Mouse (Mus musculus): ENCODE measurements at regions not wholly inside any gene's neighbourhood (a gene's known extent, or its start where the extent isn't known, plus 50 kb on each side); places are given as distances from the start of the nearest gene placed in this dataset.
"Not testable (repeated sequence)": the region's sequence is repeated elsewhere in the genome, so short reads cannot be mapped to it uniquely, and the experiment has no call there.

DNA sequence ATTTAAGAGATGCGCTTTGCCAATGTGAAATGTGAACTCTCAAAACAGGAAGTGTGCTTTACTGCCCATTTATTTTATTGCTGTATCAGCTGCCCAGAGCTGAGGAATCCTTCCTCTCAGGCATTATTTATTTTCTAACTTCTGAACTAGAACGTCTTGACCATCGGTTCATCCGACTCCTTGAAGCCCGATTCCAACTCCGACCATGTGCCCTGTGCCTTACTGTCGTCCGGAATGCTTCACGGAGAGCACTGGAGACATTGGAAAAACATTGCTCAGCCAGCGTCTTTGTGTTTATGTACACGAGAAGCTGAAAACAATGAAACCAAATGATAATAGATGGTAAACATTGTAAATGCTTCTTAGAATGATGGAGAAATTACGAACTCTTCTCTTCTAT, 145.7 kb downstream of the Rdh14 start:
- H3K36me3 ChIP-seq (ENCODE audit: control insufficient read depth, insufficient read depth, low read length, poor library complexity, severe bottlenecking), result no peaks in the 10 kb centered on the region
- DNase-seq (ENCODE audit: low read depth, low spot score), result no peak
- H3K27me3 ChIP-seq (ENCODE audit: control insufficient read depth, insufficient read depth, low read length, poor library complexity, severe bottlenecking), result no peaks in the 10 kb centered on the region

DNA sequence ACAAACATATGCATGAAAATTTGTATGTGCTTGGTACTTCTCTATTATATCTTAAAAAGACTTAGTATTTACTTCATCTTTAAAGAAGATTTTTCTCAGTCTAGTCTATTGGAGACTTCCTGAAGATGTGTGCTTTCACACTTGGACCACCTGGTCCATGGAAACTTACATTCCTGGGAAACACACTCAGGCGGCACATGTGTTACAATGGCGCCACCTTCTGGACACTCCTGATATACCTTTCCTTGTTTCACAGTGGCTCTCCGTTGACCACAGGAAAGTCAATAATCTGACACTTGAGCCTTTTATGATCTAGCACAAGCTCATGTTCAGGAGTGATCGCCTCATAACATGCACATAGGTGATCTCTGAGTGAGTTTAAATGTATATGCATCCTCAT, 146.5 kb downstream of the Rdh14 start:
- Histone ChIP-seq H3K36me3 (ENCODE audit: control insufficient read depth, insufficient read depth, low read length, poor library complexity, severe bottlenecking) (no peaks in the 10 kb centered on the region), H3K27me3 (ENCODE audit: control insufficient read depth, insufficient read depth, low read length, poor library complexity, severe bottlenecking) (no peaks in the 10 kb centered on the region)
- DNase-seq (ENCODE audit: low read depth, low spot score), result peak; percentile 2

DNA sequence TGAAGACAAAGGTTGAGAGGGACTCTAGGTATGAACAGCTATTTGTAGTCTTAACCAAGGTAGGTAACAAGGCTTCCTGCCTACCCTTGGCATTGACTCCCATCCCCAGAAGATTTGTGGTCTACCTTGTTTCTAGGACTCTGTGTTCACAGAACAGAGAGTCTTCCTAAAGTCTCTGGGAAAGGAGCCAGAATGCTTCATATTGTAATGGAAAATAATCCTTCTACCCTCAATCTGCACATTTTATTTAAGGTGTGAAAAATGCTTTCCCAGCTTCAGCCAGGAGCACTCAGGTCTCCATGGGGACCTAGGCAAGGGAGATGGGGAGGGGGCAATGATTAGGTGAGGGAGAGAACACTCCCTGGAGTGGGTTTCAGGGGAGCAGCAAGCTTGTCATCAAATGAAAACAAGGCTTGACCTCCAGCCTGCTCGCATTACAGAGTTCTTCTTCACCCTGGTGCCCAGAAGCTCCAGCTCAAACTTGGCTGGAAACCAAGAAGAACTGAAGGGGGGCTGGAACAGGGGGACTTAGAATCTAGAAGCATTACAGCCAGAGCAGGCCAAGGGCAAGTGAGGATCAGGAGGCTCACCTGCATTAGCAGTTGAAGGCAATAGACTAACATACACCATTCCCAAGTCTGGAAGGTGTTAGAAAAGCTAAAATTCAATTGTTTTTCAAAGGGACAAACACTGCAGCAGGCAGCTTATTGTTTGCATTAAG, 159.1 kb downstream of the Rdh14 start:
- no peaks in the 10 kb centered on the region for H3K36me3 ChIP-seq (ENCODE audit: control insufficient read depth, insufficient read depth, low read length, poor library complexity, severe bottlenecking)
- H3K27me3 ChIP-seq (ENCODE audit: control insufficient read depth, insufficient read depth, low read length, poor library complexity, severe bottlenecking), result no peaks in the 10 kb centered on the region
- DNase-seq (ENCODE audit: low read depth, low spot score), result no peak

DNA sequence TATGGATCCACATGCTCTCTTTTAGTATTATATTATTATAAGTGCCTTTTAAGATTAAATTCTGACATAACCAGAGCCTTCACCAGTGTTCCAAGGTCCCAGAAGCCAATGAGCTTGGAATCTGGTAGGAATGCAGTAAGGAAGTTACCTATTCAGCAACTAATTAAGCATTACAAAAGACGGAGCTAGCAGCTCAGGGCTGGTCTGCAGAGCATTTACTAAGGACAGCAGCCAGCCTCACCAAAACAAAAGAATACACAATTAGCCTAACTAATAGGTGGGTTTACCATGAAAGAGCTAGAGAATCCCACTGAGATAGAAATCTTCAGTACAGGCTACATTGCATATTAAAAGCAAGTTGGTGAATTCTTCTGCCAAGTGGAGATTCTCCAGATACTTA, 164.1 kb downstream of the Rdh14 start:
- not testable (repeated sequence) for H3K36me3 ChIP-seq (ENCODE audit: control insufficient read depth, insufficient read depth, low read length, poor library complexity, severe bottlenecking)

DNA sequence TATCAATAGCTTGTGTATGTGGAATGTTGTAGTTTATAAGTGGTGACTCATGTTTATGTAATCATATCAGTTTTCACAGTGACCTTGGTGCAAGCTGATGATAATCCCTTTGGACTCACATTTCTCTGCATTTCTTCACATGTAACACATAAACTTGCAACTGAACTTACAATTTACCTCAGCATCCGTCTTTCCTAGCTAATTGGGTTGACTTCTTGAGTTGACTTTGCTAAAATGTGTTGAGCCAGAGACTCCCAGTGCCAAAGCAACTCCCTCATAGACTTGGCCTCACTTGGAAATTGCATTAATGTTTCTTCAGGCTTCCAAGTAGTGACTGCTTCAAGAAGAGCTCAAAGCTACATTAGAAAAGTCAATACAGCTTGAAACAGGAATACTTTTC, 172.4 kb downstream of the Rdh14 start:
- DNase-seq (ENCODE audit: low read depth, low spot score), result no peak
- H3K36me3 ChIP-seq (ENCODE audit: control insufficient read depth, insufficient read depth, low read length, poor library complexity, severe bottlenecking), result no peaks in the 10 kb centered on the region
- no peaks in the 10 kb centered on the region for H3K27me3 ChIP-seq (ENCODE audit: control insufficient read depth, insufficient read depth, low read length, poor library complexity, severe bottlenecking)

More for the DNA sequence above, 164.1 kb downstream of the Rdh14 start:
- H3K27me3 ChIP-seq (ENCODE audit: control insufficient read depth, insufficient read depth, low read length, poor library complexity, severe bottlenecking); DNase-seq (ENCODE audit: low read depth, low spot score): not testable (repeated sequence)

DNA sequence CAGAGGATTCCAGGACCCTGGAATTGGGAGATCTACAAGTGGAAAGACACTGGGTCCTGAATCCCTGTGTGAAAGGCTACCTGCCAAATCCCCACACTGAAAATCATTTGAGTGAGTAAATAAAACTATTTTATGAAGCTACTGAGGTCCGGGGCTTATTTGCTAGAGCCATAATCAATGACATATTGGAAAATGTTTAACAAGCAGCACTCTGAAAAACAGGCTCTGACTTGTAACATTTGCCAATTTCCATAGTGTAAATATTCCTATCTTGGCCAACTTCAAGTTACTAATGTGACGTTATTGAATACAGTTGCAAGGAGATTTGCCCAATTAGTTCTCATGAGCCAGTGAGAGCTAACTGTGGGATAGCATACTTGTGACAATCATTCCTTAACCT, 177.3 kb downstream of the Rdh14 start:
- Histone ChIP-seq H3K36me3 (ENCODE audit: control insufficient read depth, insufficient read depth, low read length, poor library complexity, severe bottlenecking) (no peaks in the 10 kb centered on the region), H3K27me3 (ENCODE audit: control insufficient read depth, insufficient read depth, low read length, poor library complexity, severe bottlenecking) (no peaks in the 10 kb centered on the region)
- DNase-seq (ENCODE audit: low read depth, low spot score), result no peak

DNA sequence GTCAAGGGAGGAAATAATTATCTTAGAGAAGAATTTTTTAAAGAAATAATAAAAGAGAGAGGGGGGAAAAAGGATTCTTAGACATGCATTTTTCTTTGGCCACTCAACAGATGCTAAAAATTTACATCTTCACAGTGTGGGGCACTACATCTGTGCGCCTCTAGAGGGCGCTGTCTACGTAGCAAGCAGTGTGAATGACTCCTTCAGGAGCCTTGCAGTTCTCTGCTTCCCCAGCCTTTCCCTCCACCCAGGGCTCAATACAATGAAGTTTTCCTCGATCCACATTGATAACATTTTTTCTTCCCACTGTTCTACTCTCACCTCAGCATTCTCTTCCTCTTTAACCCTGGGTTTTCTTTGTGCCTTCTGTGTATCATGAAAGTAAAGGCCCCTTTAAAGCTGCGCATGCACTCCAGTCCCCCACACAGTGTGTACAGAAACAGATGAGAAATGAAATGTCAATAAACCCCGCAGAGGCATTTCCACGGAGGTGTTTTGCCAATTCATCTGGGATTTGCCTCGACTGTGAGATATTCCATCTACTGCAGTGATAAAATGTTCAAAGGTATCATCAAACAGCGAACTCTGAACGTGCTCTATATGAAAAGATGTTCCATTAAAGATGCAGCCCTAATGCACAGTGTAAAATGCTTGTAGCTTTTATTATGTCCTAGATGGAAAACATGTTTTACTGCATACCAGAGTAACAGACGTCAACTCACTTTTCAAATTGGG, 181.2 kb downstream of the Rdh14 start:
- Histone ChIP-seq H3K27me3 (ENCODE audit: control insufficient read depth, insufficient read depth, low read length, poor library complexity, severe bottlenecking) (no peaks in the 10 kb centered on the region), H3K36me3 (ENCODE audit: control insufficient read depth, insufficient read depth, low read length, poor library complexity, severe bottlenecking) (no peaks in the 10 kb centered on the region)
- no peak for DNase-seq (ENCODE audit: low read depth, low spot score)

DNA sequence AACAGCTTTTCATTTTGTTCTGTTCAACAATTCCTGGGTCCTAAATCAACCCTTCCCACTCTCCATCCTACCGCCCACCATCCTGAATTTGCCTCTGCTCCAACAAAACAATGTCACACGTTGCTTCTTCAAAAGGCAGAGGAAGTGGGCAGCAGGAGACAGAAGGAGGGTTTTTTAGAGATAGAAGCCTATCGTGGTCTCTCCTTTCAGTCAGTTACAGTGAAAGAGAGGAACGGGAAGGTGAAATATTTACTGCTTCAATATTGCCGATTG, 181.7 kb downstream of the Rdh14 start:
- Histone ChIP-seq H3K27me3 (ENCODE audit: control insufficient read depth, insufficient read depth, low read length, poor library complexity, severe bottlenecking) (no peaks in the 10 kb centered on the region), H3K36me3 (ENCODE audit: control insufficient read depth, insufficient read depth, low read length, poor library complexity, severe bottlenecking) (no peaks in the 10 kb centered on the region)
- DNase-seq (ENCODE audit: low read depth, low spot score), result no peak

DNA sequence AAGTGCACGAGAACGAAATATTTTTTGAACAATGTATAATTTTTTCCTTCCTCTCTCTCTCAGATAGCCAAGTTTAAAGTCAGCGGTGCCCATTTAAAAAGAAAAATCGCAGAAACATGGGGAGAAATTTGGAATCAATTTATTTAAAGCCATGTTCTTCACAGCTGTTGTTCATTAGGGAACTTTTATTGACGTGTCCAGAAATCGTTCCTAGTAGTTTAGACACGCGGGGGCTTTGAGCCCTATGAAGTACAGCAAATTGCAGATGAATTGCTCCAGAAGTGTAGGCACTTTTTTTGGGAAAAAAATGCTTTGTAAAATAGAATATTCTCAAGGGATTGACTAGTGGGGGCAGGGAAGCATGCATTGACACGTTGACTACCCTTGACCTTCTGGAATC, 182.8 kb downstream of the Rdh14 start:
- H3K36me3 ChIP-seq (ENCODE audit: control insufficient read depth, insufficient read depth, low read length, poor library complexity, severe bottlenecking), result no peaks in the 10 kb centered on the region
- DNase-seq (ENCODE audit: low read depth, low spot score), result no peak
- no peaks in the 10 kb centered on the region for H3K27me3 ChIP-seq (ENCODE audit: control insufficient read depth, insufficient read depth, low read length, poor library complexity, severe bottlenecking)

DNA sequence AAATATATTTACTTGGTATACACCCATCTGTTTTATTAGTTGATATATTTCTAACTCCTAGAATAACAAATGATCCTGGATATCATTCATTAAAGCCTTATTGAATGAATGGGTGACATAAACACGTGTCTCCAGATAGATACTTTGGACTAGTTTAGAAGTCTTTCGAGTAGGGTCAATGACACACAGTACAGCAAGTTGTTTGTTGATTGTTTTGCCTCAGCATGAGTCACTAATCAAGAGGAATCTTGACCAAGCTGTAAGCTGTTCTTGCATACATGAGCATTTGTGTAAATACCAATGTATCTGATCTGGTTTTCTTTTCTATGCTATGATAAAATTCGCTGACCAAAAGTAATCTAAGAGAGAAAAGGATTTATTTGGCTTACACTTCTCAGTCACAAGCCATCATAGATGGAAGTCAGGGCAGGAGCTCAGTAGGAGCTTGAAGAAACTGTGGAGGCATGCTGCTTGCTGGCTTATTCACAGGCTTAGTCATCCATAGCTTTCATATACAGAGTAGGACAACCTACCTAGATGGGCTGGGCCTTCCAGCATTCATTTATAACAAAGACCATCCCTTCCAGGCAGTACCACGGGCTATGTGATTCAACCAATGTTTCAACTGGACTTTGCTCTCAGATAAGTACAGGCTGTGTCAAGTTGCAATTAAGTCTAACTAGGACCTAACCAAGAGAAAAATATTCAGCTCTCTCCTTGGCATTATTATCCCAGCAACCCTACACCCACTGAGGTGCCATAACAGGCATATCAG, 192.5 kb downstream of the Rdh14 start:
- no peaks in the 10 kb centered on the region for H3K27me3 ChIP-seq (ENCODE audit: control insufficient read depth, insufficient read depth, low read length, poor library complexity, severe bottlenecking)
- no peak for DNase-seq (ENCODE audit: low read depth, low spot score)

DNA sequence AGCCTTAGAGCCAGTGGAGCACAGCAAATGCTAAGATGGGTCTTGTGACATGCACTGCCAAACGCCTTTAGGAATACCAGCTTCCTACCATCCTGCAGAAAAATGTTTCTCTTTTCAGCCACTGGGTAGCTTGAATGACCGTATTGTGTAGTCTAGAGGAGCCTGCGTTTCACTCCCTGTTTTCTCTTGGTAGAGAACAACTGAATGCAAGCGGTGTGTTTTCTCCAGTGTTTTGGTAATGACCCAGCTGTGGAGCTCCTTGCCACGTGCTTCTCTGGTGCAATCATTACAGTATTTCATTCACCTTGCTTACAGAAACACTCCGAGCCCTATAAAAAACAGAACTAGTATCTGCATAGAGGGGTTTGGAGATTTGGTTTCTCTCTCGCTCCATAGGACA, 193.5 kb downstream of the Rdh14 start:
- no peaks in the 10 kb centered on the region for H3K36me3 ChIP-seq (ENCODE audit: control insufficient read depth, insufficient read depth, low read length, poor library complexity, severe bottlenecking)
- DNase-seq (ENCODE audit: low read depth, low spot score), result no peak
- H3K27me3 ChIP-seq (ENCODE audit: control insufficient read depth, insufficient read depth, low read length, poor library complexity, severe bottlenecking), result no peaks in the 10 kb centered on the region

More for the DNA sequence above, 192.5 kb downstream of the Rdh14 start:
- H3K36me3 ChIP-seq (ENCODE audit: control insufficient read depth, insufficient read depth, low read length, poor library complexity, severe bottlenecking), result no peaks in the 10 kb centered on the region

DNA sequence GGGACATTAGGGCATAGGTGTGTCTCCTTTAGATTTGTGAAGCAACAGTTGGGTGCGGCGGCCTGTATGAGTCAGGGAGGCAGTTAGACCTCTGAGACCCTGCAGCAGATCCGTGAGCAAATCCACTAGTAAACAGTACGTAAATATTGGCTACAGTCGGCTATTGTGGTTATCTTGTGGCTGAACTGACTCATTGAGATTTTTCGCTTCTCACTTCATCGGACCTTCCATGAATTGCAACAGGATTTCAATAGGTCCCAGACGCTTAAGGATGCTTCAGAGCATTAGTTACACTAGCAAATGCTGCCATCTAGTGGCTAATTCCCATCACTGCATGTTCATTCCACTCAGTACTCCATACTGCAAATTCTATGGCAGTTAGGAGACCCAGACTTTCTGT, 199.0 kb downstream of the Rdh14 start:
- DNase-seq (ENCODE audit: low read depth, low spot score), result peak; percentile 61
- Histone ChIP-seq H3K36me3 (ENCODE audit: control insufficient read depth, insufficient read depth, low read length, poor library complexity, severe bottlenecking) (no peaks in the 10 kb centered on the region), H3K27me3 (ENCODE audit: control insufficient read depth, insufficient read depth, low read length, poor library complexity, severe bottlenecking) (no peaks in the 10 kb centered on the region)

DNA sequence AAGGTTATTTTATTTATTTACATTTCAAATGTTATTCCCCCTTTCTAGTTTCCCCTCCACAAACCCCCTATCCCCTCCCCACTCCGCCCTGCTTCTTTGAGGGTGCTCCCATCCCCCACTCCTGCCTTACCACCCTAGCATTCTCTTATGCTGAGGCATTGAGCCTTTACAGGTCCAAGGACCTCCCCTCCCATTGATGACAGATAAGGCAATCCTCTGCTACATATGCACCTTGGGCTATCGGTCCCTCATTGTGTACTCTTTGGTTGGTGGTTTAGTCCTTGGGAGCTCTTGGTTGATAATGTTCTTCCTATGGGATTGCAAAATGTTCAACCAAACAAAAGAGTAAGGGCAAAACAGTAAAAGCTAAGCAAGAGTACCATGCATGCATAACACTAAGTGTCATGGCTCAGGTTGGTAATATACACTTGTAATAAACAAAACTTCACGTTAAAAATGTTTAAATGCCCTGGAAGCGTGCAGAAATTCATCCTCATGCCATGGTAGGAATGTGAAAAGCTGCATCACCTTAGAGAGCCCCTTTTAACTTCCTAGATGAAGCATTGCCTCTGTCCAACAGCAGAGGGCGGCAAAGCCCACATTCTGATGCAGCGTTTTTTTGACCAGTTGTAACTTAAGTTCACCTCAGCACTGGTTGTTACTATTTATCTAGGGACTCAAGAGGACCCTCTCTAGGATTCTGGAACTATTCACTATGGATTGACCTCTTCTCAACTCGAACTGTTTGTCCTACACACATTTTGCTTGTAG, 207.6 kb downstream of the Rdh14 start:
- Histone ChIP-seq H3K27me3 (ENCODE audit: control insufficient read depth, insufficient read depth, low read length, poor library complexity, severe bottlenecking) (no peaks in the 10 kb centered on the region), H3K36me3 (ENCODE audit: control insufficient read depth, insufficient read depth, low read length, poor library complexity, severe bottlenecking) (no peaks in the 10 kb centered on the region)
- DNase-seq (ENCODE audit: low read depth, low spot score), result peak; percentile 21

DNA sequence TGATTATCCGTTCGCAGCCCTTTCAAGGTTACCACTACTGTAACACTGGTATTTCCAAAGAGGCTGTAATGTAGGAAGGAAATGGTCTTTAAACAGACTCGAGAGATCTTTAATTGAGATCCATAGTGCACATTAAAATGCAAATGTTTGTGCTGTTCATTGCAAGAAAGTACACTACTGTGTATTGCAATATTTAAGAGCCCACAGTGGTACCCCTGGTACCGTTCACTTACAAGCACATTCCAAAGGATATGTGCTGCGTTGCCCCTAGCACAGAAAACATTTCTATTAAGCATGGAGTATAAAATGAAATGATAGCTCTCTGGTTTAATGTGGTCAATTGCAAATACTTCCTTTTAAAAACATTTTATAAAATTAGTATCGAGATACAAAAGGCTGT, 209.5 kb downstream of the Rdh14 start:
- Histone ChIP-seq H3K36me3 (ENCODE audit: control insufficient read depth, insufficient read depth, low read length, poor library complexity, severe bottlenecking) (no peaks in the 10 kb centered on the region), H3K27me3 (ENCODE audit: control insufficient read depth, insufficient read depth, low read length, poor library complexity, severe bottlenecking) (no peaks in the 10 kb centered on the region)

DNA sequence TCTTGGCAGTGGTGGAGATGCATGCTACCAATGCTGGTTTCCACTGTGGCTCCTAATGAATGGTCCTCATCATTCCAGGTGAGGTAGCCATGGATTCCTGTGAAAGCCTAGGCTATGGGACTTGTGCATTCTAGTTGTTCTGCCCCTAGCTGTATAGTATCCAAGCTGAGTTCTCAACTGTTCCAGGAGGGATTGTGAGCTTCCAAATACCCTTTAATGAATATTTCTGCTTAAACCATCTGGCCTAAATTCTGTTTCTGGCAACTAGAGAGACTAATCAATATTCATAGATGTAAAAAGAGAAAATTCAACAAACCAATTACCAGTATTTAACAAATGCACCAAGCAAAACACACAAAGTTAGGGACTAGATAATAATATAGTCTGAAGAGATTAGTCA, 227.7 kb downstream of the Rdh14 start:
- no peak for DNase-seq (ENCODE audit: low read depth, low spot score)
- H3K27me3 ChIP-seq (ENCODE audit: control insufficient read depth, insufficient read depth, low read length, poor library complexity, severe bottlenecking), result no peaks in the 10 kb centered on the region
- no peaks in the 10 kb centered on the region for H3K36me3 ChIP-seq (ENCODE audit: control insufficient read depth, insufficient read depth, low read length, poor library complexity, severe bottlenecking)

More for the DNA sequence above, 209.5 kb downstream of the Rdh14 start:
- no peak for DNase-seq (ENCODE audit: low read depth, low spot score)
